Mouse (Mus musculus) midbrain, postnatal 0 days (tissue): ENCODE data around the gene Mcub. TPM values are rescaled to one million over a fixed set of nuclear protein-coding genes. Genes with fewer than 3 reads are reported as not detected.

Source experiments
- ATAC-seq: fragments of 200-750 bp; cut with Nextera tagmentation; 2 replicates; pipeline ENCODE4 v1.8.0; 2017; ENCODE audit warnings: moderate number of reproducible peaks, mild to moderate bottlenecking, moderate TSS enrichment, moderate library complexity; ENCODE audit not compliant: low FRiP score
- DNase-seq: peaks from one replicate; pipeline ENCODE4 v3.0.0-alpha.2; 2015; ENCODE audit warnings: low spot score
- H3K27ac ChIP-seq: fragments of 300-500 bp; sonication (generic); 2 replicates; pipeline ENCODE4 v1.5.1; 2014; ENCODE audit warnings: low read depth, mild to moderate bottlenecking, low read length, mixed read lengths
- H3K27me3 ChIP-seq: fragments of 300-500 bp; sonication (generic); 2 replicates; pipeline ENCODE4 v1.6.1; 2014; ENCODE audit warnings: low read length, control low read depth, mixed read lengths; ENCODE audit not compliant: insufficient read depth
- H3K36me3 ChIP-seq: fragments of 300-500 bp; sonication (generic); 2 replicates; pipeline ENCODE4 v1.6.1; 2014; ENCODE audit warnings: low read length, control low read depth, mixed read lengths; ENCODE audit not compliant: insufficient read depth
- H3K4me1 ChIP-seq: fragments of 300-500 bp; sonication (generic); 2 replicates; pipeline ENCODE4 v1.6.1; 2014; ENCODE audit warnings: mild to moderate bottlenecking, control low read depth, antibody characterized with exemption, low read length, mixed read lengths; ENCODE audit not compliant: insufficient read depth
- H3K4me2 ChIP-seq: fragments of 300-500 bp; sonication (generic); 2 replicates; pipeline ENCODE4 v1.6.1; 2014; ENCODE audit warnings: low read depth, mild to moderate bottlenecking, low read length, mixed read lengths; ENCODE audit not compliant: poor library complexity, severe bottlenecking
- H3K4me3 ChIP-seq: fragments of 300-500 bp; sonication (generic); 2 replicates; pipeline ENCODE4 v1.5.1; 2014; ENCODE audit warnings: low read depth, mild to moderate bottlenecking, low read length, moderate library complexity
- H3K9ac ChIP-seq: fragments of 300-500 bp; sonication (generic); replicated peaks from 2 replicates; pipeline ENCODE4 v1.6.1; 2014; ENCODE audit warnings: mild to moderate bottlenecking, low read length, moderate library complexity, mixed read lengths; ENCODE audit not compliant: poor library complexity, severe bottlenecking
- H3K9me3 ChIP-seq: fragments of 300-500 bp; sonication (generic); 2 replicates; pipeline ENCODE4 v1.6.1; 2016; ENCODE audit warnings: low read length, control low read depth
- CTCF ChIP-seq: IDR thresholded peaks from 2 replicates; pipeline ENCODE4 v1.5.1; 2016; ENCODE audit warnings: antibody characterized with exemption, mild to moderate bottlenecking
- WGBS: fragments of 180-500 bp; shearing (Covaris S2); extraction: QIAGEN DNeasy Blood & Tissue Kit; methylation state at CpG from one replicate; pipeline ENCODE4 v1.1.7; 2014; 5-methylcytosine and 5-hydroxymethylcytosine counted together
- polyA plus RNA-seq: library from polyadenylated mRNA; unstranded; fragments of >200 nt; fragmentation: Nextera tagmentation; extraction: Ambion mirVana; gene quantifications from 2 replicates; pipeline ENCODE4 v1.2.1, GENCODE M21; 2015
- total RNA-seq: library from RNA; depleted of rRNA; stranded (reverse); fragments of >200 nt; gene quantifications from 2 replicates; pipeline ENCODE4 v1.2.3, GENCODE M21; 2014

The Mcub gene
- total and polyA plus RNA-seq, 2 experiments from 2014 or later: 6.0 to 6.4 TPM

DNA sequence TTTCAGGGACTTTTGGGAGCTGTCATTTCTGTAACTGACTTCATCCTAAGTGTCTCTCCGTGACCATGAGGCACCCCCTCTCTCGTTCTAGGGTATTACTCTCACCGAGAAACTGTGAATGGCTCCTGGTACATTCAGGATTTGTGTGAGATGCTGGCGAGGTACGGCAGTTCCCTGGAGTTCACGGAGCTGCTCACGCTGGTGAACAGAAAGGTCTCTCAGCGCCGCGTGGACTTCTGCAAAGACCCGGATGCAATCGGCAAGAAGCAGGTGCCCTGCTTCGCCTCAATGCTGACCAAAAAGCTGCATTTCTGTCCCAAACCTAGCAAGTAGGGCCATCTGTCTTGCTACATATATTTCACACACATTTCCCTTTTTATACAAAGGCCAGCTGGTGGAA lies 56.8 kb downstream of the Mcub start:
- DNase-seq (no peak), ATAC-seq (no peak)
- 91% methylated on average over 13 of the region's 13 CpGs for WGBS
- Histone ChIP-seq H3K27ac (no peak overlapping the region), H3K4me1 (no peaks in the 10 kb centered on the region), H3K4me3 (no peak overlapping the region), H3K27me3 (no peaks in the 10 kb centered on the region), H3K9me3 (no peaks in the 10 kb centered on the region), H3K36me3 (no peaks in the 10 kb centered on the region; the same call in 1 of the 2 replicates), H3K9ac (no peak overlapping the region), H3K4me2 (no peak overlapping the region)
- TF ChIP-seq CTCF: no peak

DNA sequence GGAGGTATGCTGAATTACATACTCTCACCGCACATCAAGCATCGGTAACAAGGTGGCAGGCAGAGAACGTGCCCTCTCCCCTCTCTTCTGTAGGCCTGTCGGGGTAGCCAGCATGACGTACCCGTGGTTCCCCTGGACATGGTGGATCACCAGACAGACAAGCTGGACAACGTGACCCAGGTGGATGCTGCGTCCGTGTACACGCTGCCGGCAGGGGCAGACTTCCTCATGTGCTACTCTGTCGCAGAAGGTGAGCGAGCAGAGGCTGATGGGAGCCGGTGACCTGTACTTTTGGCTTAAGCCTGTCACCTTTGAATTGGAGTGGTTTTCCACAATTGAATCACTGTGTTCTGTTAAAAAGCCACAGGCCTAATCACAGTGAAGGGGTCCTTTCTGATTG lies 58.0 kb downstream of the Mcub start:
- Histone ChIP-seq H3K9me3 (no peaks in the 10 kb centered on the region), H3K4me2 (no peak overlapping the region), H3K36me3 (no peaks in the 10 kb centered on the region; the same call in 1 of the 2 replicates), H3K9ac (no peak overlapping the region), H3K4me3 (no peak overlapping the region), H3K4me1 (no peaks in the 10 kb centered on the region), H3K27me3 (no peaks in the 10 kb centered on the region), H3K27ac (no peak overlapping the region)
- ATAC-seq: no peak
- no peak for DNase-seq
- no peak for TF ChIP-seq CTCF
- WGBS: 94% methylated on average over 14 of the region's 14 CpGs

DNA sequence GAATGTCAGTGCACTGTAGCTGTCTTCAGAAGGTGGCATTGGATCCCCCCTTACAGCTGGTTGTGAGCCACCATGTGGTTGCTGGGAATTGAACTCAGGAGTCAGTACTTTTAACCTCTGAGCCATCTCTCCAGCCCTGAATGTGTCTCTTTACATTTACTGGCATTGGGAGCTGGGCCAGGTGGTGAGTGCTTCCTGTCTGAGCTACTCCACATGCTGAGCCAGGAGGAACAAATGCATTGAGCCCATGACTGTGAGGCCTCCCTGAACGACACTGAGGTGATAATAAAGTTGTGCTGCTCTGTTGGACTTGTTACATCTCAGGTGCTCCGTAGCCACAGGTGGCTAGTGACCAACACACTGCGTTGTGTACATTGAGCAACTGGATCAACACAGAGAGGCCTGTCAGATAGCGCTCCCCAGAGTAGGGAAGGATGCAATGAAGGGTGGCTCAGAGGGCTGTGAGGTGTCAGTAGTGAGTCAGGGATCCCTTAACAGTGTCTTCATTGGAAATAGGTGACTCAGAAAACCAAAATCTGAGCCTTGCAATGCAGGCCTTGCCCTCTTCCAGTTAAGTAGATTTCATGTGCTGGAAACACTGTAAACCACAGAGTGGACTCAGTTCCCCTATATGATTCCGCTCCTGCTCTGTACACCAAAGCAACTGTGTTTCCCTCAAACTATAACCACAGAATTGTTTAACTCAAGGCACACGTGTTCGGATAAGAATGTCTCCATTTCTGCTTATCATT lies 65.4 kb downstream of the Mcub start:
- no peak overlapping the region for H3K4me2 ChIP-seq
- 89% methylated on average over 7 of the region's 7 CpGs for WGBS
- H3K27me3 ChIP-seq: no peaks in the 10 kb centered on the region
- no peaks in the 10 kb centered on the region for H3K9me3 ChIP-seq
- no peak overlapping the region for H3K27ac ChIP-seq
- no peak for TF ChIP-seq CTCF
- H3K4me3 ChIP-seq: no peak overlapping the region
- DNase-seq (no peak), ATAC-seq (no peak)
- H3K4me1 ChIP-seq: 0 out of 2 replicates have a peak, but pooled peaks cover 4% of the 10 kb centered on the region
- no peaks in the 10 kb centered on the region; the same call in 1 of the 2 replicates for H3K36me3 ChIP-seq
- no peak overlapping the region for H3K9ac ChIP-seq

DNA sequence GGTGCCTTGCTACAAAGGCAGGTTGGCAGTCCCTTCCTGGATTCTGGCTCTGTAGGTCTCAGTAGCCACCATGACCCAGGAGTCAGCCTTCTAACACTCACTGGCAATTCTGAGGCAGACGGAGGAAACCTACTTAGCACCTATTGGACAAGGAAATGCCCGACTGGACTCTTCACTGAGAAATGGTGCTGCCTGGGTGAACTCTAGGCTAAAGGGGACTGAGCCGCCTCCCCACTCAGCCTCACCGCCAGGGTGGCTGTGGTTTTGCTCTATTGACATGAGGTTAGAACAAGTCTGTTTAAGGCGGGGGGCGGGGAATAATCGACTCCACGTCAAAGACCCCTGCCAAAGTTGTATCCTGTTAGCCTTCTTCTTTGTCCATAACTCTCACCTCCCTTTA lies 66.1 kb downstream of the Mcub start:
- Histone ChIP-seq H3K4me3 (no peak overlapping the region), H3K9ac (no peak overlapping the region), H3K27me3 (no peaks in the 10 kb centered on the region), H3K4me2 (no peak overlapping the region), H3K27ac (no peak overlapping the region), H3K36me3 (no peaks in the 10 kb centered on the region; the same call in 1 of the 2 replicates), H3K9me3 (no peaks in the 10 kb centered on the region), H3K4me1 (0 out of 2 replicates have a peak, but pooled peaks cover 4% of the 10 kb centered on the region)
- ATAC-seq (no peak), DNase-seq (no peak)
- WGBS: 89% methylated on average over 8 of the region's 8 CpGs
- no peak for TF ChIP-seq CTCF

DNA sequence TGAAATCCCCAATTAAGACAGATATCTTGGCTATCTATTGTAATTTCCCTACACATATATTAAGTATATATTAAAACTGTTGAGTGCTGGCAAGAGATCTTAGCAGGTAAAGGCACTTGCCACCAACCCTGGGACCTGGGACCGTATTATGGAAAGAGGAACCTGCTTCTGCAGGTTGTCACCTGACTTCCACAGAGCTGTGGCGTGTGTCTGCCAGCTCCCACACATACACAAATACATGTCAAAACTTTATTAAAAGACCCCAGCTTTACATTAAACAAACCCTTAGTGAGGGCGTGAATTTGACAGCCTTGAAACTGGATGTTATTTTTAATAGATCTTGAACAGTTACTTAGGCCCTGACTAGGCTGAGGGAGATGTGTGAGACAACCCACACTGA lies 66.6 kb downstream of the Mcub start:
- Histone ChIP-seq H3K36me3 (no peaks in the 10 kb centered on the region; the same call in 1 of the 2 replicates), H3K4me3 (no peak overlapping the region), H3K4me2 (no peak overlapping the region), H3K9ac (no peak overlapping the region), H3K27me3 (no peaks in the 10 kb centered on the region), H3K9me3 (no peaks in the 10 kb centered on the region), H3K27ac (no peak overlapping the region), H3K4me1 (0 out of 2 replicates have a peak, but pooled peaks cover 4% of the 10 kb centered on the region)
- ATAC-seq: no peak
- WGBS: 93% methylated on average over 3 of the region's 3 CpGs
- TF ChIP-seq CTCF: no peak
- no peak for DNase-seq

DNA sequence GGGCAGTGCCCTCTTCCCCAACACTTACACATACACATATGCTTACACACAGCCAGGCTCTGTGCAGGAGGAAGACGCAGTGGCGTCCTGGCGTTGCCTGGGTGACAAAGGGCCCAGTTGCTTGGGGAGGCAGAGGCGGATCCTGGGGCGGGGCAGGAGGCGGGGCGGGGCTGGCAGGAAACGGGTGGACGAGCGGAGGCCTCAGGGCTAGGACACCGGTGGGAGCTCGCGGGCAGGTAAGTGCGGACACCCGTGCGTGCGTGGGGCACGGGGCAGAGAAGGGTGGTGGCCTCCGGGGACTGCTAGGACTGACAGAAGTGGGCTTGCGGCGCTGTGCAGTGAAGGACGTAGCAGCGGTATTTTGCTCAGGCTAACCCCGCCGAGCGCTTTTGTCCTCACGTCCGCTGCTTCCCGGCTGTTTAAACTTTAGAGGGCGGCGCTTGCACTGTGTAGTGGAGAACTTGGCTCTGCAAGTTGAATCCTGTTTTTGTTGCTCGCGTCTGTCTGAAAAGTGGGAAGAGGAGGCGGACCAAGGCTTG lies 68.7 kb downstream of the Mcub start, which contains the start of gene Casp6:
TSS of gene Casp6 (plus strand) at position 155 of the 539 bp plus-strand sequence.
- no peaks in the 10 kb centered on the region for H3K27me3 ChIP-seq
- 0% methylated on average over 34 of the region's 34 CpGs for WGBS
- H3K4me2 ChIP-seq: peak within 1 kb of the TSS; percentile 86
- H3K4me1 ChIP-seq: 0 out of 2 replicates have a peak, but pooled peaks cover 4% of the 10 kb centered on the region
- no peaks in the 10 kb centered on the region for H3K36me3 ChIP-seq
- ATAC-seq (peak; percentile 74), DNase-seq (peak; percentile 48)
- H3K9me3 ChIP-seq: no peaks in the 10 kb centered on the region
- peak within 1 kb of the TSS; percentile 44 for H3K4me3 ChIP-seq
- H3K27ac ChIP-seq: no peak within 1 kb of the TSS
- peak within 1 kb of the TSS; percentile 39 for H3K9ac ChIP-seq
- TF ChIP-seq CTCF: no peak
